In genomic region chr1:78329861-78330260, GRCm38 (mm10) we compare ENCODE assay signal across 19 mouse cellular contexts.
"Had no signal": no experiment of that assay in that cellular context is flagged by ENCODE, and none has a peak within 500 bp of the region (broad histone marks: within the 10 kb centered on the region; RNA-seq: fewer than 3 reads in every experiment).

No protein-coding gene starts in this region.

- H3K9me3 ChIP-seq: midbrain, embryonic 10.5 days; midbrain, embryonic 12.5 days; neural tube, embryonic 13.5 days; neural tube, embryonic 15.5 days had no signal

- H3K4me2 ChIP-seq: lung, embryonic 14.5 days; midbrain, embryonic 12.5 days; neural tube, embryonic 13.5 days; neural tube, embryonic 15.5 days had no signal

- DNase-seq: lung, adult 18-20 months; lung, embryonic 14.5 days; lung, postnatal 10 days; lung, postnatal 4 days; midbrain, embryonic 14.5 days; retina, postnatal 1 day; right cerebral cortex, adult 18-20 months; right cerebral cortex, postnatal 25 days; right cerebral cortex, postnatal 4 days; spleen, adult 18-20 months; thymus, adult 18-20 months; thymus, postnatal 14 days; thymus, postnatal 36 days had no signal

- H3K4me3 ChIP-seq: midbrain, embryonic 10.5 days; midbrain, embryonic 12.5 days; myocyte; neural tube, embryonic 13.5 days; neural tube, embryonic 15.5 days had no signal

- H3K36me3 ChIP-seq: midbrain, embryonic 10.5 days; midbrain, embryonic 12.5 days; neural tube, embryonic 13.5 days; neural tube, embryonic 15.5 days had no signal

- H3K27ac ChIP-seq: midbrain, embryonic 10.5 days; midbrain, embryonic 12.5 days; neural tube, embryonic 13.5 days; neural tube, embryonic 15.5 days had no signal

- H3K27me3 ChIP-seq: midbrain, embryonic 12.5 days; neural tube, embryonic 15.5 days had no signal

- ATAC-seq: midbrain, embryonic 16.5 days had no signal

- H3K9ac ChIP-seq: lung, embryonic 14.5 days; midbrain, embryonic 12.5 days; neural tube, embryonic 13.5 days; neural tube, embryonic 15.5 days had no signal

- H3K4me1 ChIP-seq: midbrain, embryonic 10.5 days; midbrain, embryonic 12.5 days; neural tube, embryonic 13.5 days; neural tube, embryonic 15.5 days had no signal
